Mouse (Mus musculus) hindbrain, postnatal 0 days (tissue): ENCODE measurements at regions not wholly inside any gene's neighbourhood (a gene's known extent, or its start where the extent isn't known, plus 50 kb on each side); places are given as distances from the start of the nearest gene placed in this dataset.

ENCODE experiments used
- ATAC-seq: fragments of 200-750 bp; cut with Nextera tagmentation; 2 replicates; pipeline ENCODE4 v1.8.0; 2017; ENCODE audit warnings: mild to moderate bottlenecking, moderate TSS enrichment, moderate library complexity
- DNase-seq: peaks from one replicate; pipeline ENCODE4 v3.0.0-alpha.2; 2015; ENCODE audit warnings: low spot score
- H3K27ac ChIP-seq: fragments of 300-500 bp; sonication (generic); 2 replicates; pipeline ENCODE4 v1.5.1; 2014; ENCODE audit warnings: mild to moderate bottlenecking
- H3K27me3 ChIP-seq: fragments of 300-500 bp; sonication (generic); 2 replicates; pipeline ENCODE4 v1.6.1; 2014; ENCODE audit warnings: low read length, mixed read lengths; ENCODE audit not compliant: insufficient read depth
- H3K36me3 ChIP-seq: fragments of 300-500 bp; sonication (generic); 2 replicates; pipeline ENCODE4 v1.6.1; 2014; ENCODE audit warnings: low read length, mixed read lengths; ENCODE audit not compliant: insufficient read depth
- H3K4me1 ChIP-seq: fragments of 300-500 bp; sonication (generic); 2 replicates; pipeline ENCODE4 v1.6.1; 2014; ENCODE audit warnings: antibody characterized with exemption, low read length, mixed read lengths; ENCODE audit not compliant: insufficient read depth
- H3K4me2 ChIP-seq: fragments of 300-500 bp; sonication (generic); 2 replicates; pipeline ENCODE4 v1.6.1; 2014; ENCODE audit warnings: low read depth, mild to moderate bottlenecking, low read length, moderate library complexity, mixed read lengths
- H3K4me3 ChIP-seq: fragments of 300-500 bp; sonication (generic); 2 replicates; pipeline ENCODE4 v1.5.1; 2014; ENCODE audit warnings: low read length
- H3K9ac ChIP-seq: fragments of 300-500 bp; sonication (generic); replicated peaks from 2 replicates; pipeline ENCODE4 v1.6.1; 2014; ENCODE audit warnings: mild to moderate bottlenecking, low read length, moderate library complexity, mixed read lengths
- H3K9me3 ChIP-seq: fragments of 300-500 bp; sonication (generic); 2 replicates; pipeline ENCODE4 v1.6.1; 2016; ENCODE audit warnings: low read length, mixed read lengths
- CTCF ChIP-seq: IDR thresholded peaks from 2 replicates; pipeline ENCODE4 v1.5.1; 2016; ENCODE audit warnings: antibody characterized with exemption, control low read depth, low read depth
- WGBS: fragments of 180-500 bp; shearing (Covaris S2); extraction: QIAGEN DNeasy Blood & Tissue Kit; methylation state at CpG from one replicate; pipeline ENCODE4 v1.1.7; 2014; 5-methylcytosine and 5-hydroxymethylcytosine counted together

- Histone ChIP-seq H3K27me3 (no peaks in the 10 kb centered on the region), H3K27ac (no peak overlapping the region), H3K4me1 (no peaks in the 10 kb centered on the region; the same call in 1 of the 2 replicates), H3K36me3 (no peaks in the 10 kb centered on the region), H3K4me2 (no peak overlapping the region), H3K4me3 (no peak overlapping the region), H3K9ac (no peak overlapping the region), H3K9me3 (no peaks in the 10 kb centered on the region)
- no peak for TF ChIP-seq CTCF
- ATAC-seq (no peak), DNase-seq (no peak)
- WGBS, result 85% methylated on average over 9 of the region's 9 CpGs
These were observed 68.6 kb downstream of the Tomm20 start for GRCm38 (mm10) chr8:126877039-126877365.

- ATAC-seq, result no peak
- no peaks in the 10 kb centered on the region; the same call in 1 of the 2 replicates for H3K4me1 ChIP-seq
These were observed 69.2 kb downstream of the Tomm20 start for GRCm38 (mm10) chr8:126876300-126877038.

GRCm38 (mm10) chr8:126875491-126876155 is 70.0 kb downstream of the Tomm20 start:
- no peak overlapping the region for H3K4me2 ChIP-seq
- WGBS, result 87% methylated on average over 7 of the region's 7 CpGs
- no peak for TF ChIP-seq CTCF
- no peaks in the 10 kb centered on the region for H3K27me3 ChIP-seq
- no peak overlapping the region for H3K27ac ChIP-seq
- H3K4me3 ChIP-seq, result no peak overlapping the region
- no peaks in the 10 kb centered on the region; the same call in 1 of the 2 replicates for H3K4me1 ChIP-seq
- no peak for DNase-seq
- no peaks in the 10 kb centered on the region for H3K9me3 ChIP-seq
- no peak overlapping the region for H3K9ac ChIP-seq
- no peaks in the 10 kb centered on the region for H3K36me3 ChIP-seq
- ATAC-seq, result no peak

More at GRCm38 (mm10) chr8:126876300-126877038, 69.2 kb downstream of the Tomm20 start:
- WGBS, result 68% methylated on average over 9 of the region's 9 CpGs
- DNase-seq, result no peak
- H3K27ac ChIP-seq, result no peak overlapping the region
- no peaks in the 10 kb centered on the region for H3K27me3 ChIP-seq
- no peak overlapping the region for H3K4me3 ChIP-seq
- TF ChIP-seq CTCF, result no peak
- no peaks in the 10 kb centered on the region for H3K36me3 ChIP-seq
- H3K4me2 ChIP-seq, result no peak overlapping the region
- H3K9ac ChIP-seq, result no peak overlapping the region
- H3K9me3 ChIP-seq, result no peaks in the 10 kb centered on the region

- WGBS, result 100% methylated on average over 1 of the region's 1 CpGs
- no peak for TF ChIP-seq CTCF
- Histone ChIP-seq H3K27me3 (no peaks in the 10 kb centered on the region), H3K4me3 (no peak overlapping the region), H3K4me2 (no peak overlapping the region), H3K4me1 (no peaks in the 10 kb centered on the region; the same call in 1 of the 2 replicates), H3K27ac (no peak overlapping the region), H3K36me3 (no peaks in the 10 kb centered on the region), H3K9ac (no peak overlapping the region), H3K9me3 (no peaks in the 10 kb centered on the region)
- no peak for DNase-seq
- ATAC-seq, result no peak
These were observed 70.8 kb downstream of the Tomm20 start for GRCm38 (mm10) chr8:126874846-126875245.

GRCm38 (mm10) chr8:126874126-126874730 is 71.4 kb downstream of the Tomm20 start:
- H3K4me1 ChIP-seq, result no peaks in the 10 kb centered on the region; the same call in 1 of the 2 replicates
- ATAC-seq, result no peak
- no peak overlapping the region for H3K27ac ChIP-seq
- no peak overlapping the region for H3K4me2 ChIP-seq
- whole genome bisulfite sequencing, result 73% methylated on average over 6 of the region's 6 CpGs
- H3K9ac ChIP-seq, result no peak overlapping the region
- no peaks in the 10 kb centered on the region for H3K36me3 ChIP-seq
- H3K9me3 ChIP-seq, result no peaks in the 10 kb centered on the region
- H3K4me3 ChIP-seq, result no peak overlapping the region
- no peak for TF ChIP-seq CTCF
- no peak for DNase-seq
- no peaks in the 10 kb centered on the region for H3K27me3 ChIP-seq

- H3K9ac ChIP-seq, result no peak overlapping the region
- H3K4me3 ChIP-seq, result no peak overlapping the region
- no peak overlapping the region for H3K27ac ChIP-seq
- no peaks in the 10 kb centered on the region for H3K36me3 ChIP-seq
- no peaks in the 10 kb centered on the region for H3K9me3 ChIP-seq
- no peaks in the 10 kb centered on the region for H3K27me3 ChIP-seq
- ATAC-seq (no peak), DNase-seq (no peak)
- WGBS, result 80% methylated on average over 7 of the region's 7 CpGs
- no peaks in the 10 kb centered on the region; the same call in 1 of the 2 replicates for H3K4me1 ChIP-seq
- no peak for TF ChIP-seq CTCF
- no peak overlapping the region for H3K4me2 ChIP-seq
These were observed 72.3 kb downstream of the Tomm20 start for GRCm38 (mm10) chr8:126873306-126873705.

GRCm38 (mm10) chr8:126872574-126872973 is 73.1 kb downstream of the Tomm20 start:
- 89% methylated on average over 4 of the region's 4 CpGs for WGBS
- no peak overlapping the region for H3K4me2 ChIP-seq
- H3K4me1 ChIP-seq, result no peaks in the 10 kb centered on the region; the same call in 1 of the 2 replicates
- H3K27ac ChIP-seq, result no peak overlapping the region
- no peak for ATAC-seq
- no peak for DNase-seq
- no peaks in the 10 kb centered on the region for H3K27me3 ChIP-seq
- H3K4me3 ChIP-seq, result no peak overlapping the region
- H3K9ac ChIP-seq, result no peak overlapping the region
- H3K36me3 ChIP-seq, result no peaks in the 10 kb centered on the region
- TF ChIP-seq CTCF, result no peak
- H3K9me3 ChIP-seq, result no peaks in the 10 kb centered on the region
